Mouse (Mus musculus): Measurements from ENCODE around the gene Pde11a. TPM values are rescaled to one million over a fixed set of nuclear protein-coding genes. Genes with fewer than 3 reads are reported as not detected.

The Pde11a gene
- polyA plus RNA-seq, 1 experiment, result not detected

- no peak overlapping the region for H3K4me3 ChIP-seq (replicated peaks; ENCODE audit: control insufficient read depth, low read depth, low read length)
- H3K4me1 ChIP-seq (ENCODE audit: control insufficient read depth, insufficient read depth, low read length), result no peaks in the 10 kb centered on the region
- no peak for TF ChIP-seq POLR2A (IDR thresholded peaks at IDR 0.05; ENCODE audit: borderline replicate concordance, control insufficient read depth, low read depth, low read length)
- TF ChIP-seq CTCF (IDR thresholded peaks at IDR 0.05; ENCODE audit: control insufficient read depth, insufficient read depth, low read length), result peak; percentile 89
- WGBS, result 16% methylated on average over 6 of the region's 6 CpGs
- no peak overlapping the region for H3K27ac ChIP-seq (ENCODE audit: control insufficient read depth, insufficient read depth, low read depth, low read length, poor library complexity)
Observed at GRCm38 (mm10) chr2:76114734-76115133, 223.8 kb downstream of the Pde11a start.

DNA sequence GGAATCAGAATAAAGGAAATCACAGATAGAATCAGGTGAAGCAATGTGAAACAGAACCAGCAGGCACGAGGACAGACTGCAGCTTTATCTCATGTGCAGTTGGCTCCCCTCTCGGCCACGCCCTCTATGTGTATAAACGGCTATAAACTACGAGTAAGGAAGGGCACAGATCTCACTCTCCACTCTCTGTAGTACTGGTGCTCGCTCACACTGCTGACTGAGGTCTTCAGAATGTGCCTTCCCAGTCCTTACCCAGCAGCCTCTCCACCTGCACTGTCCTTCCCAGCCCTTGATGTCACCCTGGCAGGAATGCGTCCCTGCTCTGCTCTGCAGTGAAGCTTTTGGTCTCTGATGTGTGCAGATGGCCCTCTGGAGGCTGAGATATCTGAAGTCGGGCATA, 228.9 kb downstream of the Pde11a start:
- WGBS, result 32% methylated on average over 8 of the region's 8 CpGs
- no peak overlapping the region for H3K4me3 ChIP-seq (replicated peaks; ENCODE audit: control insufficient read depth, low read depth, low read length)
- no peaks in the 10 kb centered on the region for H3K4me1 ChIP-seq (ENCODE audit: control insufficient read depth, insufficient read depth, low read length)
- H3K27ac ChIP-seq (ENCODE audit: control insufficient read depth, insufficient read depth, low read depth, low read length, poor library complexity), result no peak overlapping the region
- no peak for TF ChIP-seq POLR2A (IDR thresholded peaks at IDR 0.05; ENCODE audit: borderline replicate concordance, control insufficient read depth, low read depth, low read length)
- no peak for TF ChIP-seq CTCF (IDR thresholded peaks at IDR 0.05; ENCODE audit: control insufficient read depth, insufficient read depth, low read length)

- no peak for TF ChIP-seq POLR2A (IDR thresholded peaks at IDR 0.05; ENCODE audit: borderline replicate concordance, control insufficient read depth, low read depth, low read length)
- TF ChIP-seq CTCF (IDR thresholded peaks at IDR 0.05; ENCODE audit: control insufficient read depth, insufficient read depth, low read length), result no peak
- 76% methylated on average over 14 of the region's 14 CpGs for WGBS
- no peak overlapping the region for H3K27ac ChIP-seq (ENCODE audit: control insufficient read depth, insufficient read depth, low read depth, low read length, poor library complexity)
- no peak overlapping the region for H3K4me3 ChIP-seq (replicated peaks; ENCODE audit: control insufficient read depth, low read depth, low read length)
- no peaks in the 10 kb centered on the region for H3K4me1 ChIP-seq (ENCODE audit: control insufficient read depth, insufficient read depth, low read length)
Observed at GRCm38 (mm10) chr2:76101889-76102602, 236.5 kb downstream of the Pde11a start.

DNA sequence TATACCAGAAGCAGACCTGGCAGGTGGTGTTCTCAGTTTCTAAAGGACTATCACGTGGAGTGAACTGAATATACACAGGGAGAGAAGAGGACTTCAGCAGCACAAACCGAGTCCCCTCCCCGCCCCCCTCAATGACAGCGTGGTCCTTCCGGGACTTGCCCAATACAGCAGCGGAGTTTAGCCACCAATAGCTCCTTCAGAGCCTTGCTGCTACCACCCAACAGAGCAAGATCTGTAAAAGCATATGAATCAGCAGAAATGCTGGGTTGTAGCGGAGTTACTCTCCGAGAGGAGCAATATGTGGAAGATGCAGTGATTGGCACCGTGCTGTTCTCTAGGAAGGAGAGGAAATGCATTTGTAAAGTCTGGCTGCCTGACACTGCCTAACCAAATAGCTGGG, 238.0 kb downstream of the Pde11a start:
- no peaks in the 10 kb centered on the region for H3K4me1 ChIP-seq (ENCODE audit: control insufficient read depth, insufficient read depth, low read length)
- no peak overlapping the region for H3K27ac ChIP-seq (ENCODE audit: control insufficient read depth, insufficient read depth, low read depth, low read length, poor library complexity)
- H3K4me3 ChIP-seq (replicated peaks; ENCODE audit: control insufficient read depth, low read depth, low read length), result no peak overlapping the region
- no peak for TF ChIP-seq CTCF (IDR thresholded peaks at IDR 0.05; ENCODE audit: control insufficient read depth, insufficient read depth, low read length)
- no peak for TF ChIP-seq POLR2A (IDR thresholded peaks at IDR 0.05; ENCODE audit: borderline replicate concordance, control insufficient read depth, low read depth, low read length)
- 55% methylated on average over 9 of the region's 9 CpGs for WGBS

GRCm38 (mm10) chr2:76099726-76100347, 238.7 kb downstream of the Pde11a start:
- no peaks in the 10 kb centered on the region for H3K4me1 ChIP-seq (ENCODE audit: control insufficient read depth, insufficient read depth, low read length)
- no peak overlapping the region for H3K4me3 ChIP-seq (replicated peaks; ENCODE audit: control insufficient read depth, low read depth, low read length)
- no peak for TF ChIP-seq POLR2A (IDR thresholded peaks at IDR 0.05; ENCODE audit: borderline replicate concordance, control insufficient read depth, low read depth, low read length)
- TF ChIP-seq CTCF (IDR thresholded peaks at IDR 0.05; ENCODE audit: control insufficient read depth, insufficient read depth, low read length), result no peak
- 81% methylated on average over 9 of the region's 9 CpGs for WGBS
- no peak overlapping the region for H3K27ac ChIP-seq (ENCODE audit: control insufficient read depth, insufficient read depth, low read depth, low read length, poor library complexity)

DNA sequence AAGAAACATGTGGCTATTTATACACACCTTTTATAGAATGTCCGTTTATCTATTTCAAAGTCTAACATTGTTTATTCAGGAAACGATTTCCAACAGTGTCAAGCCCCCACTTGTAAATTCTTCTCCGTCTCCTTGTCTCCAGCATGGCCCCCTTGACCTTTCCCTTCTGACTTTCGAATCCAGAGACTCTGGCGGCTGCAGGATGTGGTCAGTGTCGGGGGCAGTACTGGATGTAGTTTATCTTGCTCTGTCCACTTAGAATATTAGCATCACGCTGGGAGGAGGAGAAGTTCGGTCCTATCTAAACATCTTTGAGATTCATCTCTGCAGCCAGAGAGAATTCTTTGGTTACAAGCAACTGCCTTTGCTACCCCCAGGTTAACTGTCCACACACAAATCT, 240.2 kb downstream of the Pde11a start:
- WGBS, result 57% methylated on average over 8 of the region's 8 CpGs
- TF ChIP-seq CTCF (IDR thresholded peaks at IDR 0.05; ENCODE audit: control insufficient read depth, insufficient read depth, low read length) (no peak), POLR2A (IDR thresholded peaks at IDR 0.05; ENCODE audit: borderline replicate concordance, control insufficient read depth, low read depth, low read length) (no peak)
- no peaks in the 10 kb centered on the region for H3K4me1 ChIP-seq (ENCODE audit: control insufficient read depth, insufficient read depth, low read length)
- H3K27ac ChIP-seq (ENCODE audit: control insufficient read depth, insufficient read depth, low read depth, low read length, poor library complexity), result no peak overlapping the region
- no peak overlapping the region for H3K4me3 ChIP-seq (replicated peaks; ENCODE audit: control insufficient read depth, low read depth, low read length)

DNA sequence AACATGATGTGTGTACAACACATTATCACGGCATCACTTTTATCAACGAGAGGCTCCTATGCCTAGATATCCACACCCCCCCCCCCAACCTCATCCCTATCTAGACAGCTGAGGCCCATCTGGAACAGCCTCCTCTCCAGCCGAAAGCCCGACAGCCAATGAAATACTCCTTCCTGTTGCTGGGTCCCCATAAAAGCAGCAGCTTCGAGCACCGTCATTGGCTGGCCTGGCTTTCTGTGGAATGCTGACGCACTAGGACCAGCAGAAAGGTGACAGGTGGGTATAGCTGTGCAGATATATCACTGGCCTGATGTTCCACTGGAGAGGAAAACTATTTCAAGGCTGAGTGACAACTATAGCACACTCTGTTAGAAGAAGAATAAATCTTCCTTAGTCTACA, 240.7 kb downstream of the Pde11a start:
- Histone ChIP-seq H3K4me3 (replicated peaks; ENCODE audit: control insufficient read depth, low read depth, low read length) (no peak overlapping the region), H3K27ac (ENCODE audit: control insufficient read depth, insufficient read depth, low read depth, low read length, poor library complexity) (no peak overlapping the region), H3K4me1 (ENCODE audit: control insufficient read depth, insufficient read depth, low read length) (no peaks in the 10 kb centered on the region)
- WGBS, result 77% methylated on average over 7 of the region's 7 CpGs
- TF ChIP-seq POLR2A (IDR thresholded peaks at IDR 0.05; ENCODE audit: borderline replicate concordance, control insufficient read depth, low read depth, low read length) (no peak), CTCF (IDR thresholded peaks at IDR 0.05; ENCODE audit: control insufficient read depth, insufficient read depth, low read length) (no peak)

DNA sequence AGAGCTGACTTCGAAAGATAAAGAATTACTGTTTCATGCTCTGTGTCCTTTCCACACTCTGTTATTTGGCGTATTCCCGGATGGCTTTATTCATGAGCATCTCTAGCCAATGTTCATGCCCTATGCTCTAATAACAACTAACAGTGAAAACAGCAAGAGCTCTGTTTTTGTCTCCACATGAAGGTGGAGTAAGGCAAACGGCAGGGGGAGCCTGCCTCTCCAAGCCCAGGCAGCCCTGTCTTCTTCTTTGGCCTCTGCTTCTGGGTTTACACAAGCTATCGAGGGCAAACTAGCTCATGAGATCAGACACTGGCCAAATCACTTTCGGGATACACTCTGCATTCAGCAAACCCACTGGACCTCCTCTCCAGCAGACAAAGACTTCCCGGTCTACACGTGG, 241.3 kb downstream of the Pde11a start:
- no peak overlapping the region for H3K4me3 ChIP-seq (replicated peaks; ENCODE audit: control insufficient read depth, low read depth, low read length)
- TF ChIP-seq POLR2A (IDR thresholded peaks at IDR 0.05; ENCODE audit: borderline replicate concordance, control insufficient read depth, low read depth, low read length) (no peak), CTCF (IDR thresholded peaks at IDR 0.05; ENCODE audit: control insufficient read depth, insufficient read depth, low read length) (no peak)
- WGBS, result 82% methylated on average over 8 of the region's 8 CpGs
- no peaks in the 10 kb centered on the region for H3K4me1 ChIP-seq (ENCODE audit: control insufficient read depth, insufficient read depth, low read length)
- H3K27ac ChIP-seq (ENCODE audit: control insufficient read depth, insufficient read depth, low read depth, low read length, poor library complexity), result no peak overlapping the region

Measured in bone marrow, adult 2 months (tissue).